Mouse (Mus musculus) limb, embryonic 10.5 days (tissue): Measurements from ENCODE around the gene Lrrc28. TPM values are rescaled to one million over a fixed set of nuclear protein-coding genes. Genes with fewer than 3 reads are reported as not detected.
A peak's percentile ranks its signal among the peaks of the same experiment; 100 is the strongest.

Source experiments
- DNase-seq: peaks from one replicate; pipeline ENCODE4 v3.0.0-alpha.2; 2017; ENCODE audit warnings: low spot score
- H3K27ac ChIP-seq: fragments of 300-500 bp; sonication (generic); 2 replicates; pipeline ENCODE4 v1.5.1; 2016; ENCODE audit warnings: mild to moderate bottlenecking
- H3K27me3 ChIP-seq: fragments of 300-500 bp; sonication (generic); 2 replicates; pipeline ENCODE4 v1.6.1; 2016; ENCODE audit warnings: low read depth, mild to moderate bottlenecking; ENCODE audit not compliant: poor library complexity, severe bottlenecking
- H3K36me3 ChIP-seq: fragments of 300-500 bp; sonication (generic); 2 replicates; pipeline ENCODE4 v1.6.1; 2016; ENCODE audit warnings: mild to moderate bottlenecking, moderate library complexity
- H3K4me1 ChIP-seq: fragments of 300-500 bp; sonication (generic); 2 replicates; pipeline ENCODE4 v1.6.1; 2016
- H3K4me3 ChIP-seq: fragments of 300-500 bp; sonication (generic); 2 replicates; pipeline ENCODE4 v1.5.1; 2016; ENCODE audit warnings: mild to moderate bottlenecking, moderate library complexity
- H3K9me3 ChIP-seq: fragments of 300-500 bp; sonication (generic); replicated peaks from 2 replicates; pipeline ENCODE4 v1.6.1; 2016; ENCODE audit warnings: mild to moderate bottlenecking
- WGBS: fragments of 180-500 bp; shearing (Covaris S2); methylation state at CpG from one replicate; pipeline ENCODE4 v1.1.7; 2016; 5-methylcytosine and 5-hydroxymethylcytosine counted together
- polyA plus RNA-seq: library from polyadenylated mRNA; unstranded; fragments of >200 nt; fragmentation: Nextera tagmentation; extraction: Ambion mirVana; gene quantifications from 2 replicates; pipeline ENCODE4 v1.2.1, GENCODE M21; 2016

The Lrrc28 gene
- polyA plus RNA-seq, 1 experiment from 2014 or later: 22.5 TPM

DNA sequence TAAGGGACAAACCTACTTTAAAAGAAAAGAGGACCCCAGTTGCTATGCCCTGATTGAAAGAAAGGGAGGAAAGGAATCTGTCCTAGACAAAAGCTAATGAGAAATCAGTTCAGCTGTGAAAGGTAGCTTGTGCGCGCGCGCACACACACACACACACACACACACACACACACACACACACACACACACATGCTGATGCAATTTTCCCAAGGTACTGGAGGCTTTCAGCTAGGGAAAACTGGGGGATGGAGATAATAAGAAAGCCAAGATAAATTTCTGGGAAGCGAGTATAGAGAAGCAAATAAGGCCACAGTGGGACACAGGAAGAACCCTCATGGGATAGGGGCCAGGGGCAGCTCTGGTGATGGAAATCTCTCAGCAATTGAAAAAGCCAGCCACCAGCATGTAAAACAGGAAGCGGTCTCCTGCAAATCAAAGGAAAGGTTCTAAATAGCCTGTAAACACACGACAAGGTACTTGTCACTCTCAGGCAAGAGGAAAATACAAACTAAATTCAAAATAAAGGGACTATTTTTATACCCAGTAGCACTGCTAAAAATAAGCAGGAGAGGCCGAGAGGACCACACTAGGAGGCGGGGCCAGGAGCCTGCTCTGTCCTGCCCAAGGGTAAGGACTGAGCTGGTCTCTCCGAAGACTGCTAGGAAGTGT lies 31.1 kb downstream of the Lrrc28 start:
- Histone ChIP-seq H3K4me3 (no peak overlapping the region), H3K27me3 (no peaks in the 10 kb centered on the region), H3K27ac (no peak overlapping the region), H3K9me3 (no peaks in the 10 kb centered on the region), H3K36me3 (no peaks in the 10 kb centered on the region), H3K4me1 (peaks cover 18% of the 10 kb centered on the region)
- DNase-seq: no peak
- WGBS: 67% methylated on average over 10 of the region's 10 CpGs

DNA sequence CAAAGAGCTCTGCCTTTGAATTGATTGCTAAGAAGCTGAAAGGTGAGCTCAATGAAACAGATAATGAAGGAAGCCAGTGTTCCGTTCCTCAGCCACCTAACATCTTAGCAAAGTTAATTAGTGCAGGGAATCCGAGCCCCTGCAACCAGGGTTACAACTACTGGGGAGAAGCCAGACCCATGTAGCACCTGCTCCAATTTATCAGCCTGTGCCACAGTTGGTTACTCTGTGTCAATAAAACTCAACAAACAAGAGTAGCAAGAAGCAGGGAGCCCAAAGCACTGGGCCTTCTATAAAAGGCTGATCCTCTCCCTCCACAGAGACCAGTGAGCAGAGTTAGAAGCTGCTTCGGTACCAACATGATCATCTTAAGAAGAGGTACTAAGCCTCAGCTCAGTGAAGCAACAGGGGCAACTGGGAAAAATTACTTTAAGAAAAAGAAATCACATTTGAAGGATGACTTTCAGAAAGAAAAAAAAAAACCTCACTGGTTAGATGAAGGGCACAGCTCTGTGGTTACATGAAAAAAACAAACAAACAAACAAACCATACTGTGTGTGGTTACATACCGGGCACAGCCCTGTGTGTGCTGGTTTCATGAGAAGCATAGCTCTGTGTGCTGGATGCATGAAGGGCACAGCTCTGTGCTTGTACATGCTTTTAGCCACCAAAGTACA lies 36.6 kb downstream of the Lrrc28 start:
- Histone ChIP-seq H3K27ac (no peak overlapping the region), H3K36me3 (no peaks in the 10 kb centered on the region), H3K9me3 (no peaks in the 10 kb centered on the region), H3K4me1 (peaks cover 8% of the 10 kb centered on the region), H3K4me3 (no peak overlapping the region), H3K27me3 (no peaks in the 10 kb centered on the region)
- no peak for DNase-seq
- 45% methylated on average over 4 of the region's 4 CpGs for WGBS

- H3K4me3 ChIP-seq: no peak overlapping the region
- WGBS: 67% methylated on average over 5 of the region's 5 CpGs
- no peaks in the 10 kb centered on the region for H3K36me3 ChIP-seq
- no peaks in the 10 kb centered on the region for H3K9me3 ChIP-seq
- DNase-seq: no peak
- H3K4me1 ChIP-seq: peaks cover 8% of the 10 kb centered on the region
- no peaks in the 10 kb centered on the region for H3K27me3 ChIP-seq
- no peak overlapping the region for H3K27ac ChIP-seq
Measured at GRCm38 (mm10) chr7:67607669-67608347, 37.3 kb downstream of the Lrrc28 start.

GRCm38 (mm10) chr7:67606250-67606649 lies 38.8 kb downstream of the Lrrc28 start:
- DNase-seq: no peak
- no peak overlapping the region for H3K27ac ChIP-seq
- 96% methylated on average over 1 of the region's 1 CpGs for WGBS

DNA sequence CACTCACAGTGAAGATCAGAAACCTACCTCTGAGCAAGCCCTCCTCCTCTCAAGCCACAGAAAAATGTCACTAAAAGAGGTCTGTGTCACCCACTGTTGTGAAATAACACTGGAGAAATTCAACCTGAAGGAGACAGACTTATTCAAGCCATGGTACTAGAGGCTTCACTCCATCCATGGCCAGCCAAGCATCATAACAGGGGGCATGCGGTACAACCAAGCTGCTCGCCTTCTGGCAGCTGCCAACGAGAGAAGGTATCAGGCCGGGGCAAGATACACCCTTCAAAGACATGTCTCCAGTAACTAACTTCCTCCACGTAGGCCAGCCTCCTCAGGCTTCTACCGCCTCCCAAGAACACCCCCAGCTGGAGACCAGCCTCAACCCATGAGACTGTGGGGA lies 40.0 kb downstream of the Lrrc28 start:
- H3K4me3 ChIP-seq: no peak overlapping the region
- WGBS: 84% methylated on average over 6 of the region's 6 CpGs
- no peak overlapping the region for H3K27ac ChIP-seq
- no peak for DNase-seq
- H3K27me3 ChIP-seq: no peaks in the 10 kb centered on the region
- no peaks in the 10 kb centered on the region for H3K9me3 ChIP-seq
- no peaks in the 10 kb centered on the region for H3K36me3 ChIP-seq
- H3K4me1 ChIP-seq: peaks cover 8% of the 10 kb centered on the region

More at GRCm38 (mm10) chr7:67606250-67606649, 38.8 kb downstream of the Lrrc28 start:
- no peaks in the 10 kb centered on the region for H3K27me3 ChIP-seq
- H3K36me3 ChIP-seq: no peaks in the 10 kb centered on the region
- H3K9me3 ChIP-seq: no peaks in the 10 kb centered on the region
- peaks cover 8% of the 10 kb centered on the region for H3K4me1 ChIP-seq
- H3K4me3 ChIP-seq: no peak overlapping the region

- Histone ChIP-seq H3K36me3 (0 out of 2 replicates have a peak, but pooled peaks cover 3% of the 10 kb centered on the region), H3K4me1 (no peaks in the 10 kb centered on the region), H3K9me3 (no peaks in the 10 kb centered on the region), H3K27ac (peak overlapping the region; percentile 5; the same call in 1 of the 2 replicates), H3K4me3 (no peak overlapping the region), H3K27me3 (no peaks in the 10 kb centered on the region)
- no peak for DNase-seq
- 80% methylated on average over 3 of the region's 3 CpGs for WGBS
Measured at GRCm38 (mm10) chr7:67598050-67598449, 47.0 kb downstream of the Lrrc28 start.

DNA sequence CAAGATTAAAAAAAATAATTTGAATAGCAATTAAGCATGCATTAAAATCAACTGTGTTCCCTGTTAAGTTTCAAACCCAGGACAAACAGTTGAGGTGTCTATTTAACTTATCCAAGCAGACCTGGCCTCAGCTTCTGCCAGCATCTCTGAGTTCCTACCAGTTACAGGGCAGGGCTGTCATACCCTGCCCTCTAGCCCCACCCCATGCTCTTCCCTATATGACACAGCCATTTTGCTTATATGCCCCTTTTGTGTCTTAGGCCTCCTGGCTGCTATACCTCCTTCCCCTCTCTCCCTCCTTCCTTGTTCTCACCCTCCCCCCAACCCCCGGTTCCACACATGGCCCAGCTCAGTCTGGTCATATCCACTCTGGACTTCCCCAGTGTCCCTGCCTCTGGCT lies 48.1 kb downstream of the Lrrc28 start:
- Histone ChIP-seq H3K27me3 (no peaks in the 10 kb centered on the region), H3K4me3 (no peak overlapping the region), H3K4me1 (no peaks in the 10 kb centered on the region), H3K9me3 (no peaks in the 10 kb centered on the region), H3K27ac (no peak overlapping the region), H3K36me3 (0 out of 2 replicates have a peak, but pooled peaks cover 3% of the 10 kb centered on the region)
- no peak for DNase-seq
- 88% methylated on average over 1 of the region's 1 CpGs for WGBS

DNA sequence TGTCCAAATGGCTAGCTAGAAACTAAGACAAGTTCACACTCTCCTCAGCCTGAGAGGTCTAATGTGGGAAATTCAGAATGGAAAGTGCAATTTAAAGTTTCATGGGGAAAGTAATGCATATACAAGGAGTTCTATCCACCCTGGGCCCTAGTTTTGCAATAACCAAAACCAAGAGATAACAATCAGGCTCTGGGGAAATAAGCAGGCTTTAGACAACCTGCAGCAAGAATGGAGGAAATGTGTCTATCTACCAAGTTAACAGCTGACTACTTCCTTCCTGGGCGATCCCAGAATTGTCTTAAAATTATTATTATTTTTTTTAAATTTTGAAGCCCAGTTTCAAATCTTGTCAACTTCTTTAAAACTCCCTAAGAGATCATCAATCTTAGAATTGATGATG lies 48.7 kb downstream of the Lrrc28 start:
- Histone ChIP-seq H3K36me3 (0 out of 2 replicates have a peak, but pooled peaks cover 3% of the 10 kb centered on the region), H3K4me1 (no peaks in the 10 kb centered on the region), H3K9me3 (no peaks in the 10 kb centered on the region), H3K27ac (no peak overlapping the region), H3K4me3 (no peak overlapping the region), H3K27me3 (no peaks in the 10 kb centered on the region)
- DNase-seq: no peak
- 98% methylated on average over 1 of the region's 1 CpGs for WGBS

GRCm38 (mm10) chr7:67593902-67594301 lies 51.2 kb downstream of the Lrrc28 start:
- Histone ChIP-seq H3K27ac (no peak overlapping the region), H3K4me1 (no peaks in the 10 kb centered on the region), H3K27me3 (no peaks in the 10 kb centered on the region), H3K36me3 (0 out of 2 replicates have a peak, but pooled peaks cover 3% of the 10 kb centered on the region), H3K9me3 (no peaks in the 10 kb centered on the region), H3K4me3 (no peak overlapping the region)
- 93% methylated on average over 6 of the region's 6 CpGs for WGBS
- no peak for DNase-seq

DNA sequence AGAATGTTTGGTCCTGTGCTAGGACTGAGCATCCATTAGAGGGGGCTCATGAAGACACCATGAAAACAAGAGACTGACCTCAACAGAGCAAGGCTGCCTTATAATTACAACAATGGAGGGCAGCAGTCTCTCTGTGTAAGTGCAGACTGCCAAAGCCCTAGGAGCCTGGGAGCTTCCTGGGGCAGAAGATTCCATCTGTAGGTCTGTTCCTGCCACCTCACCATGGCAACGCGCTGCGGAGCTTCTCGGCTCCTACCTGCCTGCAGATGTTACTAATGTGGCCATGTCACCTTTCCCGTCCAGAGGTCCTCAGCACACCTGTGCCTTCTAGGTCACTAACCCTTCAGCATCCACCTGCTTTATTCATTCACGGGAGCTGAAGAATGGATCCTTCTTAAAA lies 52.4 kb downstream of the Lrrc28 start:
- H3K27me3 ChIP-seq: no peaks in the 10 kb centered on the region
- H3K9me3 ChIP-seq: no peaks in the 10 kb centered on the region
- DNase-seq: no peak
- H3K36me3 ChIP-seq: 0 out of 2 replicates have a peak, but pooled peaks cover 3% of the 10 kb centered on the region
- no peak overlapping the region for H3K27ac ChIP-seq
- no peaks in the 10 kb centered on the region for H3K4me1 ChIP-seq
- 93% methylated on average over 6 of the region's 6 CpGs for WGBS
- no peak overlapping the region for H3K4me3 ChIP-seq

DNA sequence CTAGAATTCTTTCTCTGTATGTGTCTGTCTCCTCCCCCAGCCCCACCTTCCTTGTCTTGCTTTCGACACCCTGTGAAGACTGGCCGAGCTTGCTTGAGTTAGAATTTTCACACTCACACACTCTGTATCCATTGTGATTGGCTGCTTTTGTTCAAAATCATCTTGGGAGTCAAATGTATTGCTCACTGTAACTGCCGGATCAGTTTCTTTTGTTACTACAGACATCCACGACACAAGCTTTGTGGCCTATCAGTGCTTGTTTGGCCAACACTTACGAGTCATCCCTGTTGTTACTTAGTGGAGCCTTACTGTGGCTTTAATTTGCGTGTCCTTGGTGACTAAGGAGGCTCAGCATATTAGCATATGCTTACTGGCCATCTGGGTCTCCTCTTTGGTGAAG lies 56.3 kb downstream of the Lrrc28 start:
- Histone ChIP-seq H3K9me3 (no peaks in the 10 kb centered on the region), H3K4me3 (no peak overlapping the region), H3K36me3 (0 out of 2 replicates have a peak, but pooled peaks cover 3% of the 10 kb centered on the region), H3K27ac (no peak overlapping the region), H3K27me3 (no peaks in the 10 kb centered on the region), H3K4me1 (no peaks in the 10 kb centered on the region)
- DNase-seq: no peak
- 78% methylated on average over 6 of the region's 6 CpGs for WGBS

DNA sequence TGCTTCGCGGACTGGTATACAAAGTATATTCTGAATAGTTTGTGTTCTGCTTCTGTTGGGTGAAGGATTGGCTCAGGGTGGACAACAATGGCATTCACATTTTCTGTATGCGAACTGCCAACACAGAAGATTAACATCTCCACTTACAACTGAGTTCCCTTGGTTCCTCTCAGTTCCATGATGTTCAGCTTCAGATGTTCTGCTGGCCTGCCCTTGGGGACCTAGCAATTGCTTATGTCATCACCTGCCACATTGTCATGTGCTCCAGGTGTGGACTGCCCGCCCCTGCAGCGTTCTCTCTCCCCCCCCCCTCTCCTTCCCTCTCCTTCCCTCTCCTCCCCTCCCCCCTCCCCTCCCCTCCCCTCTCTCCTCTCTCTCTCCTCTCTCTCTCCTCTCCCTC lies 58.6 kb downstream of the Lrrc28 start:
- Histone ChIP-seq H3K4me1 (no peaks in the 10 kb centered on the region), H3K36me3 (no peaks in the 10 kb centered on the region), H3K27ac (no peak overlapping the region), H3K27me3 (no peaks in the 10 kb centered on the region), H3K4me3 (no peak overlapping the region), H3K9me3 (no peaks in the 10 kb centered on the region)
- 87% methylated on average over 5 of the region's 5 CpGs for whole genome bisulfite sequencing
- no peak for DNase-seq

GRCm38 (mm10) chr7:67583852-67584251 lies 61.2 kb downstream of the Lrrc28 start:
- 80% methylated on average over 5 of the region's 5 CpGs for WGBS

More at GRCm38 (mm10) chr7:67583852-67584251, 61.2 kb downstream of the Lrrc28 start:
- H3K9me3 ChIP-seq: no peaks in the 10 kb centered on the region
- H3K4me3 ChIP-seq: no peak overlapping the region
- H3K4me1 ChIP-seq: no peaks in the 10 kb centered on the region
- no peaks in the 10 kb centered on the region for H3K27me3 ChIP-seq
- no peak overlapping the region for H3K27ac ChIP-seq
- DNase-seq: no peak
- no peaks in the 10 kb centered on the region for H3K36me3 ChIP-seq
